Mouse (Mus musculus) heart, embryonic 16.5 days (tissue): Measurements from ENCODE around the gene Hist1h3e. TPM values are rescaled to one million over a fixed set of nuclear protein-coding genes. Genes with fewer than 3 reads are reported as not detected.
"Not testable (repeated sequence)": the region's sequence is repeated elsewhere in the genome, so short reads cannot be mapped to it uniquely, and the experiment has no call there.

Experiments
- ATAC-seq: fragments of 200-750 bp; cut with Nextera tagmentation; replicated peaks from 2 replicates; pipeline ENCODE4 v1.8.0; 2017; ENCODE audit warnings: moderate number of reproducible peaks; ENCODE audit not compliant: insufficient read depth, low FRiP score; ENCODE audit errors: extremely low read depth
- H3K27ac ChIP-seq: fragments of 300-500 bp; sonication (generic); 2 replicates; pipeline ENCODE4 v1.5.1; 2014; ENCODE audit warnings: mild to moderate bottlenecking, low read length, control low read depth, moderate library complexity
- H3K27me3 ChIP-seq: fragments of 300-500 bp; sonication (generic); 2 replicates; pipeline ENCODE4 v1.6.1; 2014; ENCODE audit warnings: low read length, mixed read lengths; ENCODE audit not compliant: control insufficient read depth, insufficient read depth
- H3K36me3 ChIP-seq: fragments of 300-500 bp; sonication (generic); 2 replicates; pipeline ENCODE4 v1.6.1; 2014; ENCODE audit not compliant: control insufficient read depth, insufficient read depth
- H3K4me1 ChIP-seq: fragments of 300-500 bp; sonication (generic); 2 replicates; pipeline ENCODE4 v1.6.1; 2014; ENCODE audit warnings: low read length, mixed read lengths; ENCODE audit not compliant: control insufficient read depth, insufficient read depth
- H3K4me2 ChIP-seq: fragments of 300-500 bp; sonication (generic); 2 replicates; pipeline ENCODE4 v1.6.1; 2014; ENCODE audit warnings: low read depth, mild to moderate bottlenecking, control low read depth, low read length
- H3K4me3 ChIP-seq: fragments of 300-500 bp; sonication (generic); 2 replicates; pipeline ENCODE4 v1.5.1; 2014; ENCODE audit warnings: mild to moderate bottlenecking, control low read depth, low read length
- H3K9ac ChIP-seq: fragments of 300-500 bp; sonication (generic); 2 replicates; pipeline ENCODE4 v1.6.1; 2014; ENCODE audit warnings: low read length, control low read depth
- H3K9me3 ChIP-seq: fragments of 300-500 bp; sonication (generic); replicated peaks from 2 replicates; pipeline ENCODE4 v1.6.1; 2016; ENCODE audit warnings: low read length; ENCODE audit not compliant: control insufficient read depth
- WGBS: fragments of 180-500 bp; shearing (Covaris S2); extraction: QIAGEN DNeasy Blood & Tissue Kit; methylation state at CpG from one replicate; pipeline ENCODE4 v1.1.7; 2014; 5-methylcytosine and 5-hydroxymethylcytosine counted together
- polyA plus RNA-seq: library from polyadenylated mRNA; unstranded; fragments of >200 nt; fragmentation: Nextera tagmentation; extraction: Ambion mirVana; gene quantifications from 2 replicates; pipeline ENCODE4 v1.2.1, GENCODE M21; 2015

Gene Hist1h3e
- polyA plus RNA-seq, 1 experiment from 2014 or later: 2.1 TPM

GRCm38 (mm10) chr13:23576351-23576881 is 14.2 kb upstream of the Hist1h3e start:
- Histone ChIP-seq H3K27me3 (no peaks in the 10 kb centered on the region), H3K9ac (peak overlapping the region; percentile 72), H3K4me2 (peak overlapping the region; percentile 62), H3K4me3 (peak overlapping the region; percentile 52), H3K36me3 (no peaks in the 10 kb centered on the region), H3K9me3 (no peaks in the 10 kb centered on the region), H3K27ac (peak overlapping the region; percentile 66), H3K4me1 (peaks cover 26% of the 10 kb centered on the region)
- 23% methylated on average over 7 of the region's 7 CpGs for WGBS
- no peak for ATAC-seq

DNA sequence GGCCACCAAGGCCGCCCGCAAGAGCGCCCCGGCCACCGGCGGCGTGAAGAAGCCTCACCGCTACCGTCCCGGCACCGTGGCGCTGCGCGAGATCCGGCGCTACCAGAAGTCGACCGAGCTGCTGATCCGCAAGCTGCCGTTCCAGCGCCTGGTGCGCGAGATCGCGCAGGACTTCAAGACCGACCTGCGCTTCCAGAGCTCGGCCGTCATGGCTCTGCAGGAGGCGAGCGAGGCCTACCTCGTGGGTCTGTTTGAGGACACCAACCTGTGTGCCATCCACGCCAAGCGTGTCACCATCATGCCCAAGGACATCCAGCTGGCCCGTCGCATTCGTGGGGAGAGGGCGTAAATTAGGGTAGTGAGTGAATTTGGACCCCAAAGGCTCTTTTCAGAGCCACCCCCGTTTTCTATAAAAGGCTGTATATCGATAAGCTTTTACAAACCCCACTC is 13.7 kb upstream of the Hist1h3e start:
- Histone ChIP-seq H3K4me3 (peak overlapping the region; percentile 52), H3K4me1 (peaks cover 26% of the 10 kb centered on the region), H3K4me2 (peak overlapping the region; percentile 62), H3K27ac (peak overlapping the region; percentile 66), H3K9ac (peak overlapping the region; percentile 72)
- not testable (repeated sequence) for ATAC-seq, H3K36me3 ChIP-seq, H3K27me3 ChIP-seq, H3K9me3 ChIP-seq
- WGBS: 2% methylated on average over 13 of the region's 40 CpGs

- Histone ChIP-seq H3K27ac (peak within 1 kb of the TSS; percentile 82), H3K27me3 (no peaks in the 10 kb centered on the region)
- ATAC-seq: peak; percentile 37
Measured at GRCm38 (mm10) chr13:23575271-23575851, 13.2 kb upstream of the Hist1h3e start, which contains the start of gene Hist1h3d. Hist1h3d (plus strand) TSS chr13:23575763.

GRCm38 (mm10) chr13:23574546-23575170 is 12.5 kb upstream of the Hist1h3e start:
- WGBS: 3% methylated on average over 8 of the region's 39 CpGs
- ATAC-seq, H3K27me3 ChIP-seq, H3K9me3 ChIP-seq, H3K36me3 ChIP-seq: not testable (repeated sequence)
- peaks cover 30% of the 10 kb centered on the region for H3K4me1 ChIP-seq
- H3K4me2 ChIP-seq: peak overlapping the region; percentile 77
- peak overlapping the region; percentile 83 for H3K27ac ChIP-seq
- peak overlapping the region; percentile 57; the same call in 1 of the 2 replicates for H3K9ac ChIP-seq
- peak overlapping the region; percentile 41 for H3K4me3 ChIP-seq

More at GRCm38 (mm10) chr13:23575271-23575851, 13.2 kb upstream of the Hist1h3e start, which contains the start of gene Hist1h3d:
- 2% methylated on average over 17 of the region's 18 CpGs for WGBS
- Histone ChIP-seq H3K4me3 (peak within 1 kb of the TSS; percentile 52), H3K9ac (peak within 1 kb of the TSS; percentile 72), H3K36me3 (no peaks in the 10 kb centered on the region), H3K4me1 (peaks cover 26% of the 10 kb centered on the region), H3K9me3 (no peaks in the 10 kb centered on the region), H3K4me2 (peak within 1 kb of the TSS; percentile 62)

GRCm38 (mm10) chr13:23573898-23574524 is 11.8 kb upstream of the Hist1h3e start, which contains the start of the genes Hist1h2bf and Hist1h2ad:
Hist1h2bf (minus strand) TSS chr13:23574196.
Hist1h2ad (plus strand) TSS chr13:23574381.
- Histone ChIP-seq H3K4me2 (peak within 1 kb of the TSS; percentile 77), H3K27ac (peak within 1 kb of the TSS; percentile 83), H3K9ac (peak within 1 kb of the TSS; percentile 76), H3K4me3 (peak within 1 kb of the TSS; percentile 47), H3K4me1 (peaks cover 30% of the 10 kb centered on the region)
- ATAC-seq: peak; percentile 84
- not testable (repeated sequence) for H3K27me3 ChIP-seq, H3K9me3 ChIP-seq, H3K36me3 ChIP-seq
- WGBS: 2% methylated on average over 26 of the region's 42 CpGs

DNA sequence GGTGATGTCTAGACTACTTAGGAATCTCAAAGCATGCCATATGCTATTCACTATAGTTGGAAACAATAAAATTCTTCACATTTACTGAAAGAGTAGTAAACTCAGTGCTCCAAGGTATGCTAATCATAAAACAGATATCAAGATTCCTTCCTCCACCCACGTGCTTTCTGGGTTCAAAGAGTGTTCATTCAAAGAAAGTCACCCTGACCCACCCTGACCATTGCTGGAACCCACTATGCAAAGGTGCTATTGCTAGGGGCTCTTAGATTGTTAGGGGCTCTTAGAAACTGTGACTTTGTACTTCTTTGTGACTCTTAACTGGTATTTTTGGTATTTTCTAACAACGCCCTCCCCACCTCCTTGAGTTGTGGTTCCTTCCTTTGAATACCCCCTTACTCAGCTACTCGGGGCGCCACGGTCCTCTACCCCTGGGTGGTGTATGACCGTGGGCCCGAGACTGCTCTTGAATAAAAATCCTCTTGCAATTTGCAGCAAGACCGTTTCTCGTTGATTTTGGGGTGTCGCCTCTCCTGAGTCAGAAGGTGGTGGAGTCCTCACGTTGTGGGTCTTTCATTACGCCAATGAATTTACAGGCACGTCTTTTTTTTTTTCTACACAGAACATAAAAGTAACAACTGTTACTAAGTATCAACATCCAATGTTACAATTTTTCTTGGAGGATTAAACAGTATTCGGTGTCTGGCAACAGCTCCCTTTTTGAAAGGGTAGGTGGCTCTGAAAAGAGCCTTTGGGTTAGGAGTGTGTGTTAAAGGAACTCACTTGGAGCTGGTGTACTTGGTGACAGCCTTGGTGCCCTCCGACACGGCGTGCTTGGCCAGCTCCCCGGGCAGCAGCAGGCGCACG is 11.1 kb upstream of the Hist1h3e start:
- Histone ChIP-seq H3K9ac (peak overlapping the region; percentile 76), H3K27ac (peak overlapping the region; percentile 83), H3K4me2 (peak overlapping the region; percentile 77), H3K4me1 (peaks cover 30% of the 10 kb centered on the region), H3K4me3 (peak overlapping the region; percentile 47)
- not testable (repeated sequence) for H3K9me3 ChIP-seq, H3K36me3 ChIP-seq, H3K27me3 ChIP-seq, ATAC-seq
- 16% methylated on average over 18 of the region's 20 CpGs for WGBS

DNA sequence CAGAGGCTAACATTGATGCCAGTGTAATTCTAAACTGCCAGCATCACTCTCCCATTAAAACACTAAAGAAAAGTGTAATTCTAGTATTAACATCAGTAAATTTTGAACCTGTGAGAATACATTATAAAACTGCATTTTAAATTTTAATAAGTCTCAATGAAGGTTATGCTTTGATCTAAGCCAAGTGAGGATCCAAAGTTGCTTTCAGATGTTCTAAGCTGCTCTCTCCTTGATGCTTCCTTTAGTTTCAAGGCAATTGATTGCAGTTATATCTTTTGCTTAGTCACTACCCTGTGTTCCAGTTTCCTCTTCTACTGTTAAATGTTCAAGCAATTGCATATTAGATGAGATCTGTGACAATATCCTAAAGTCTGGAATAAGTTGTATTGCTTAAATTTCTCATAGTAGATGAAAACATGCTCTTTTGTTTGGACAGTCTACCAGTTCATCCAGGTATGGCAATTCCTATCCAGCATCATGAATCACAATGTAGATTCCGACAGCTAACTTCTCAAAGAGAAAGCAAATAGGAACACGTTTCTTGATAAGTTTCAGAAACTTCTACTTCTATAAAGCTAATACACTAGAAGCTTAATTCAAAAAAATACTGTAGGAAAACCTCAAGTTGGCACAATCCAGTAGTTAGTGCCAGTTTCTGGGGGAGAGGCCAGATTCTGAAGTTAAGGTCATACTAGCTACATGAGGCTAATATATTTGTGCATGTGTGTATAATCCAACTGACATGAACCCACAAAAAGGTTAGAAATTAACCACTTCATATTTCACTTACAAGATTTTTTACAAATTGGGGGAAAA is 10.3 kb upstream of the Hist1h3e start:
- WGBS: 36% methylated on average over 2 of the region's 2 CpGs
- no peaks in the 10 kb centered on the region for H3K27me3 ChIP-seq

More for the DNA sequence above, 10.3 kb upstream of the Hist1h3e start:
- Histone ChIP-seq H3K27ac (peak overlapping the region; percentile 96), H3K9ac (peak overlapping the region; percentile 76), H3K4me2 (peak overlapping the region; percentile 77), H3K4me1 (peaks cover 30% of the 10 kb centered on the region), H3K9me3 (no peaks in the 10 kb centered on the region), H3K4me3 (peak overlapping the region; percentile 59), H3K36me3 (no peaks in the 10 kb centered on the region)
- ATAC-seq: no peak
